8 mouse cellular contexts compared by ENCODE assay signal in genomic region chr15:97828901-97829338, GRCm38 (mm10). TPM values are rescaled to one million over a fixed set of nuclear protein-coding genes. Genes with fewer than 3 reads are reported as not detected.
A peak's percentile ranks its signal among the peaks of the same experiment; 100 is the strongest.
DNase-seq lines count a peak whose midpoint lies in the region; ATAC-seq lines count a peak whose summit lies in the region.

No protein-coding gene starts in this region.

- 68% methylated on average over 5 of the region's 5 CpGs for WGBS in forebrain, embryonic 12.5 days
- WGBS in forebrain, embryonic 11.5 days = 62% methylated on average over 5 of the region's 5 CpGs
- 69% methylated on average over 5 of the region's 5 CpGs for WGBS in forebrain, embryonic 15.5 days
- WGBS in intestine, embryonic 16.5 days = 59% methylated on average over 5 of the region's 5 CpGs

- peak overlapping the region; percentile 37 for H3K27ac ChIP-seq in forebrain, embryonic 12.5 days
- H3K27ac ChIP-seq in forebrain, embryonic 11.5 days (ENCODE audit: low read depth, low read length) = no peak overlapping the region
- H3K27ac ChIP-seq in forebrain, embryonic 15.5 days (replicated peaks) = peak overlapping the region; percentile 36; the same call in 1 of the 2 replicates
- peak overlapping the region; percentile 83 for H3K27ac ChIP-seq in intestine, embryonic 16.5 days (ENCODE audit: low read length)

- H3K9ac ChIP-seq in forebrain, embryonic 12.5 days = peak overlapping the region; percentile 25; the same call in 1 of the 2 replicates
- no peak overlapping the region for H3K9ac ChIP-seq in forebrain, embryonic 11.5 days (ENCODE audit: low read length)
- H3K9ac ChIP-seq in forebrain, embryonic 15.5 days (replicated peaks) = no peak overlapping the region
- H3K9ac ChIP-seq in intestine, embryonic 16.5 days (ENCODE audit: low read depth, low read length) = peak overlapping the region; percentile 43; the same call in 1 of the 2 replicates

- ATAC-seq in forebrain, embryonic 12.5 days (ENCODE audit: low FRiP score) = no peak
- no peak for ATAC-seq in forebrain, embryonic 11.5 days (replicated peaks; ENCODE audit: low FRiP score)
- ATAC-seq in forebrain, embryonic 15.5 days (replicated peaks) = no peak
- ATAC-seq in intestine, embryonic 16.5 days = no peak

- peaks cover 33% of the 10 kb centered on the region for H3K27me3 ChIP-seq in forebrain, embryonic 12.5 days
- H3K27me3 ChIP-seq in forebrain, embryonic 11.5 days (ENCODE audit: control insufficient read depth, insufficient read depth, low read length) = peaks cover 2% of the 10 kb centered on the region; the same call in 1 of the 2 replicates
- H3K27me3 ChIP-seq in forebrain, embryonic 15.5 days = no peaks in the 10 kb centered on the region
- H3K27me3 ChIP-seq in intestine, embryonic 16.5 days (replicated peaks; ENCODE audit: control insufficient read depth, insufficient read depth, low read length) = no peaks in the 10 kb centered on the region

- no peak for DNase-seq in forebrain, embryonic 11.5 days (ENCODE audit: low spot score)
- peak; percentile 62 for DNase-seq in lung, postnatal 14 days
- DNase-seq in right cerebral cortex, postnatal 4 days = no peak
- DNase-seq in urinary bladder, adult 18-20 months (ENCODE audit: low spot score in 2 of 2) = no peak
- no peak for DNase-seq in ovary, postnatal 14 days (ENCODE audit: low spot score)

- H3K4me2 ChIP-seq in forebrain, embryonic 12.5 days = peak overlapping the region; percentile 85; the same call in 1 of the 2 replicates
- no peak overlapping the region for H3K4me2 ChIP-seq in forebrain, embryonic 11.5 days (ENCODE audit: low read depth, low read length, severe bottlenecking)
- 0 out of 2 replicates have a peak overlapping the region, but pooled peaks have one; percentile 52 for H3K4me2 ChIP-seq in forebrain, embryonic 15.5 days (replicated peaks)
- H3K4me2 ChIP-seq in intestine, embryonic 16.5 days (ENCODE audit: low read depth, low read length) = peak overlapping the region; percentile 89

- H3K4me3 ChIP-seq in forebrain, embryonic 12.5 days (replicated peaks) = 0 out of 2 replicates have a peak overlapping the region, but pooled peaks have one; percentile 7
- H3K4me3 ChIP-seq in forebrain, embryonic 11.5 days (ENCODE audit: low read depth, low read length) = no peak overlapping the region
- H3K4me3 ChIP-seq in forebrain, embryonic 15.5 days = no peak overlapping the region
- peak overlapping the region; percentile 78 for H3K4me3 ChIP-seq in intestine, embryonic 16.5 days (ENCODE audit: low read length)

- H3K4me1 ChIP-seq in forebrain, embryonic 12.5 days = peaks cover 75% of the 10 kb centered on the region
- H3K4me1 ChIP-seq in forebrain, embryonic 11.5 days (replicated peaks; ENCODE audit: control insufficient read depth, insufficient read depth, low read length) = peaks cover 33% of the 10 kb centered on the region; the same call in 1 of the 2 replicates
- peaks cover 63% of the 10 kb centered on the region for H3K4me1 ChIP-seq in forebrain, embryonic 15.5 days
- peaks cover 63% of the 10 kb centered on the region for H3K4me1 ChIP-seq in intestine, embryonic 16.5 days (ENCODE audit: control insufficient read depth, insufficient read depth, low read length)

- H3K36me3 ChIP-seq in forebrain, embryonic 12.5 days (replicated peaks) = 0 out of 2 replicates have a peak, but pooled peaks cover 2% of the 10 kb centered on the region
- H3K36me3 ChIP-seq in forebrain, embryonic 11.5 days (ENCODE audit: control insufficient read depth, insufficient read depth, low read length) = no peaks in the 10 kb centered on the region
- no peaks in the 10 kb centered on the region for H3K36me3 ChIP-seq in forebrain, embryonic 15.5 days
- H3K36me3 ChIP-seq in intestine, embryonic 16.5 days (ENCODE audit: control insufficient read depth, insufficient read depth, low read length) = no peaks in the 10 kb centered on the region

- H3K9me3 ChIP-seq in forebrain, embryonic 12.5 days = no peaks in the 10 kb centered on the region
- no peaks in the 10 kb centered on the region for H3K9me3 ChIP-seq in forebrain, embryonic 11.5 days (ENCODE audit: control insufficient read depth, low read length)
- no peaks in the 10 kb centered on the region for H3K9me3 ChIP-seq in forebrain, embryonic 15.5 days
- no peaks in the 10 kb centered on the region for H3K9me3 ChIP-seq in intestine, embryonic 16.5 days (ENCODE audit: control insufficient read depth, low read length)

RNA-seq across cellular contexts. Expression of gene Hdac7, which starts 15.4 kb away (rescaled TPM):
- 23.7 and 24.1 TPM in 2 replicates for polyA plus RNA-seq in forebrain, embryonic 12.5 days (2016; fragmentation: Nextera tagmentation; extraction: Ambion mirVana)
- polyA plus RNA-seq in forebrain, embryonic 11.5 days (2014; fragmentation: Nextera tagmentation; extraction: Ambion mirVana) = 23.9 and 26.4 TPM in 2 replicates
- 25.9 and 26.6 TPM in 2 replicates for polyA plus RNA-seq in forebrain, embryonic 15.5 days (2015; fragmentation: Nextera tagmentation; extraction: Ambion mirVana)
- polyA plus RNA-seq in intestine, embryonic 16.5 days (2015; fragmentation: Nextera tagmentation; extraction: Ambion mirVana) = 15.8 and 18.2 TPM in 2 replicates

RNA-seq across cellular contexts. Expression of gene Slc48a1, which starts 50.6 kb away (rescaled TPM):
- 36.6 and 38.1 TPM in 2 replicates for polyA plus RNA-seq in forebrain, embryonic 12.5 days (2016; fragmentation: Nextera tagmentation; extraction: Ambion mirVana)
- 32.1 and 32.9 TPM in 2 replicates for polyA plus RNA-seq in forebrain, embryonic 11.5 days (2014; fragmentation: Nextera tagmentation; extraction: Ambion mirVana)
- 64.9 and 66.6 TPM in 2 replicates for polyA plus RNA-seq in forebrain, embryonic 15.5 days (2015; fragmentation: Nextera tagmentation; extraction: Ambion mirVana)
- polyA plus RNA-seq in intestine, embryonic 16.5 days (2015; fragmentation: Nextera tagmentation; extraction: Ambion mirVana) = 25.4 and 26.9 TPM in 2 replicates

Comparison
In these comparisons a context has a peak if more than half of its experiments do, and no peak if none do; other contexts are left out.
1. H3K4me3 ChIP-seq: peak in forebrain, embryonic 12.5 days (single experiment) and intestine, embryonic 16.5 days (single experiment); none in forebrain, embryonic 11.5 days (single experiment) and forebrain, embryonic 15.5 days (single experiment).
2. H3K9ac ChIP-seq: peak in forebrain, embryonic 12.5 days (single experiment) and intestine, embryonic 16.5 days (single experiment); none in forebrain, embryonic 11.5 days (single experiment) and forebrain, embryonic 15.5 days (single experiment).